Mouse (Mus musculus): ENCODE data around the gene Cd3d.

- TF ChIP-seq NRF1 (IDR thresholded peaks at IDR 0.05; ENCODE audit: insufficient read depth, low read depth, low read length, poor library complexity, severe bottlenecking): no peak
- TF ChIP-seq TAL1 (IDR thresholded peaks at IDR 0.05; ENCODE audit: low read length): no peak
- no peak for TF ChIP-seq POLR2A (IDR thresholded peaks at IDR 0.05; ENCODE audit: control insufficient read depth in 1 of 2, insufficient read depth in 1 of 2, low read depth in 1 of 2, low read length in 2 of 2, poor library complexity in 1 of 2)
These were observed 16.6 kb downstream of the Cd3d start for GRCm38 (mm10) chr9:44998138-44998537.

Measured in MEL (cell line).